Mouse (Mus musculus) left cerebral cortex, adult 2 months (tissue): ENCODE measurements around the gene Ctnna3. TPM values are rescaled to one million over a fixed set of nuclear protein-coding genes. Genes with fewer than 3 reads are reported as not detected.
A peak's percentile ranks its signal among the peaks of the same experiment; 100 is the strongest.

Experiments used
- DNase-seq, 2 experiments: peaks; one replicate each; pipeline ENCODE4 v3.0.0; 2021 to 2022; ENCODE audit warnings: low spot score in 2 of 2, mixed read lengths in 1 of 2; ENCODE audit errors: extremely low spot score in 1 of 2
- H3K27ac ChIP-seq: fragments of 200-600 bp; 2 replicates; pipeline ENCODE4 v1.8.1; 2022
- H3K4me3 ChIP-seq: fragments of 200-600 bp; 2 replicates; pipeline ENCODE4 v1.8.1; 2022
- CTCF ChIP-seq: fragments of 200-600 bp; IDR thresholded peaks from 2 replicates; pipeline ENCODE4 v1.8.1; 2022; ENCODE audit warnings: antibody characterized with exemption, mild to moderate bottlenecking, moderate library complexity
- intact Hi-C: fragments of 180-260 bp; cut with DNase I; formaldehyde crosslinking; loops from one replicate; pipeline ENCODE4 v1.15.1; 2025
- total RNA-seq, 2 experiments: library from RNA; stranded (reverse); gene quantifications; 2 replicates each; pipeline ENCODE4 v1.2.3; 2021

Ctnna3 gene
- total RNA-seq, 2 experiments from 2014 or later: 2.1 to 2.2 TPM

DNA sequence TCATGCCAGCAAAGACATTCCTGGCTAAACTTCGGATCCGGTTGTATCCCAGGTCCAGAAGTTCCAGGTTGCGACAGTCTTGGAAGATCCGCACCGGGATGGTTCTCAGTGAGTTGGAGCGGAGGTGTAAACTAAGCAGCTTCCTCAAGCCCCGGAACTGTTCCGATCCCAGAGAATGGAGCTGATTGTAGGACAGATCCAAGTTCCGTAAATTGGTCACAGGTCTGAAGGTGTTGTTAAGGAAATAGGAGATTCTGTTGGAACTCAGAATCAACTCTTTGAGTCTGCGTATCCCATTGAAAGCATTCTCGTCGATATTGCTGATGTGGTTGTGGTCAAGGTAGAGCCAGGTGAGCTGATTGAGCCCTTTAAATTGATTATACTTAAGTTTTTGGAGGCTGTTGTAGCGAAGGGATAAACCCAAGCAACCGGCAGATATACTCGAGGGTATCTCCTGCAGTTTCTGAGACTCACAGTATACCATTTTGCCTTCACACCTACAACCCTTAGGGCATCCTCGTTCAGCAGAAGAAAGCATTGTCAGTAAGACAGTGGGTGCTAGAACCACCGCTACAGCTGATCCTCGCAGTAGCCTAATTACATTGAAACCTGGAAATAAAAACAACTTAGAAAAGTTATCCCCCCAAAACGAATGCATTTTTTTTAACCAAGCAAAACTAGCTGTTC, 659.0 kb downstream of the Ctnna3 start:
- peak in 1 of 2 experiments; percentile 35 for DNase-seq
- Histone ChIP-seq H3K27ac (peak overlapping the region; percentile 83), H3K4me3 (peak overlapping the region; percentile 67)
- TF ChIP-seq CTCF: no peak
- intact Hi-C loops: loop anchor here (5.0 to 10.0 kb wide), 7 partner anchors 128 to 1126 kb away; partner anchors contain the start of gene Gm7075

- Histone ChIP-seq H3K27ac (peak within 1 kb of the TSS; percentile 83), H3K4me3 (peak within 1 kb of the TSS; percentile 67)
- intact Hi-C loops: loop anchor here (2.0 to 10.0 kb wide), 8 partner anchors 91 to 1125 kb away; partner anchors contain the start of gene Gm7075
- peak; percentile 84 to 87 for DNase-seq
- peak; percentile 63 for TF ChIP-seq CTCF
Measured at GRCm38 (mm10) chr10:64089680-64090460, 660.0 kb downstream of the Ctnna3 start, which contains the start of gene Lrrtm3. Gene Lrrtm3 (minus strand): TSS chr10:64090277.

DNA sequence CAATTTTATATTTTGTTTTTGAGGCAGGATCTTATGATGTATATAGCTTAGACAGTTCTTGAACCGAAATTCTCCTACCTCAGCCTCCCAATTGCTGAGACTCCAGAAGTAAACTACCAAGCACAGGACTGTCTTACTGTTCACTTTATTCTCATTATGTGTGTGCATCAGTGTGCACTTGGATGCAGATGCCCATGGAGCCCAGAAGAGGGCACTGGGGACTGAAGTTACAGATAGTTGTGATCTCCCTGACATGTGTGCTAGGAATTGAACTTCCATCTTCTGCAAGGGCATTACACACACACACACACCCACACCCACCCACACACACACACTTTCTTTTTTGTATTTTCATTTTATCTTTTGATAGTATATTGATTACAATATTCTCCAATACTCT, 666.6 kb downstream of the Ctnna3 start:
- peak; percentile 31 for TF ChIP-seq CTCF
- Histone ChIP-seq H3K4me3 (no peak overlapping the region), H3K27ac (no peak overlapping the region)
- DNase-seq: no peak
- intact Hi-C loops: no loop called here

GRCm38 (mm10) chr10:64115246-64115645, 685.3 kb downstream of the Ctnna3 start:
- Histone ChIP-seq H3K27ac (no peak overlapping the region), H3K4me3 (no peak overlapping the region)
- DNase-seq: no peak
- TF ChIP-seq CTCF: no peak
- intact Hi-C loops: no loop called here

- intact Hi-C loops: no loop called here
- no peak for TF ChIP-seq CTCF
- H3K4me3 ChIP-seq: no peak overlapping the region
- H3K27ac ChIP-seq: no peak overlapping the region
- no peak for DNase-seq
Measured at GRCm38 (mm10) chr10:64118833-64119232, 688.9 kb downstream of the Ctnna3 start.

DNA sequence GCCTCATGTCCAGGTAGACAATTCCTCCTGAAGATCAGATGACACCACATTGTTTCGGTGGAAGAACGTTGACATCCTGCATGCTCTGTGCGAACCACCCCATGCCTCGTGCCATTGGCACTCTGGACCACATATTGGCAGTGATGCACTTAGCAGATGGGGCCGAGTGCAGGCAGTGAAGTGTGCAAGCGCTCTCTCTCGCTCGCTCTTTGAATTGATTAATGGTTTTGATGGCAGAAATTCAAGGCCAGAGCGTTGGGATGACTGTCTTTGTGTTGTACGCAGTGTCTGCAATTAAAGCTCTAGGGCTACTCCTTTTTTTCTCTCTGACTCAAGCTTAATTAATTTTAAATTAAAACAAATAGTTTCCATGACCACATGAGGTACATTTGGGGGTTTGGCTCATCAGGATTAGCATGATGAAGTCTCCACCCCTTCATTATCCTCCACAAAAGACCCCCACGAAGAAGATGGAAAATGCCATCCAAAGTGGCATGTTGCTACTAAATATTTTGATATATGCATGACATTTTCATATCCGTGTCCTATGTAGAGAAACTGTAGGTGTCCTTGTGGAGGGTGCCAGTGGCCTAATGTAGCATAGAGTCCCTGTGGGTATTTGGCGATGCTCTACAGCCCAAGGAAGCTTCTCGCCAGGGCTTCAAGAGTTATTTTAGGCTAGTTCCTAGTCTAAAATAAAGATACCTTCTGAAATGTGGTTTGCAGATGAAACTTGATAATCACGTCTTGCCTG, 700.7 kb downstream of the Ctnna3 start:
- no peak for TF ChIP-seq CTCF
- Histone ChIP-seq H3K27ac (no peak overlapping the region), H3K4me3 (no peak overlapping the region)
- no peak for DNase-seq
- intact Hi-C loops: no loop called here

DNA sequence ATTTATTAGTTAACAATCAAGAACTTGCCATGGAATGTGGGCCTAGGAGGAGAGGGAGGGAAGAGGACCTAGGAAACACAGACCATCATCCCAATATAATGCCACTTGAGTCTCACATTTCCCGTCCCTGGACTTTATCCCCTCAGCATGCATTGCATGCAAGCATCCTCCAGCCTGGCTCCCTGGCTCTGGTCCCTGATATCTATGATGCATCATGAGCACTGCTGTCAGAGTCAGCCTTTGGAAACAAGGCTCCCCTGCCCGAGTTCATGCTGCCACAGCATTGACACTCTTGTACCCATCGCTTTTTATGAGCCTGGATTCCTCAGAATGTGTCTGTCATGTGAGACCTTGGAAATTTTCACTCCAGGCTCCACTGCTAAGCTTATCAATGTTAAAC, 703.6 kb downstream of the Ctnna3 start:
- no peak for DNase-seq
- no peak overlapping the region for H3K4me3 ChIP-seq
- H3K27ac ChIP-seq: no peak overlapping the region
- intact Hi-C loops: no loop called here
- no peak for TF ChIP-seq CTCF

- DNase-seq: no peak
- Histone ChIP-seq H3K27ac (no peak overlapping the region), H3K4me3 (no peak overlapping the region)
- TF ChIP-seq CTCF: no peak
- intact Hi-C loops: no loop called here
Measured at GRCm38 (mm10) chr10:64135481-64135880, 705.6 kb downstream of the Ctnna3 start.

DNA sequence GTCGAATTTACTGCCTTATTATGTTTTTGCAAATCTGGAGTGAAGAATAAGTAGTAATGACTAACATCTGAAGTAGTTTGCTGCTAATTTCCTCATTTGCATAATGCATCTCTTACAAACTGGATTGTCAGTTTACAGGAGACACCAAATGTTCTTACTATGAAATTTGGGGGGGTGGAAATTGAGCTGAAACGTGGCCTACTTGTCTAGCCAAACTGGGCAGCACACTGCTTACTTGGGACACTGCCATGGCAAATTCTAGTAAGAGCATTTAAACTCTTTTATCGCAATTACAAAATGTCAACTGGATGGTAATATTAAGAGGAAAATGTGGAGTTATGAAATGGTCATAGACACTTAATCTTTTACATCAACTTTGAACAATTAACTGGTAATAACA, 716.6 kb downstream of the Ctnna3 start:
- TF ChIP-seq CTCF: no peak

GRCm38 (mm10) chr10:64181696-64182095, 751.8 kb downstream of the Ctnna3 start:
- intact Hi-C loops: loop anchor here (2.0 kb wide), 1 partner anchor 91 kb away; the partner anchor contains the start of gene Lrrtm3
- no peak for TF ChIP-seq CTCF
- no peak overlapping the region for H3K4me3 ChIP-seq
- peak; percentile 15 to 26 for DNase-seq
- no peak overlapping the region; the same call in 1 of the 2 replicates for H3K27ac ChIP-seq

More for the DNA sequence above, 716.6 kb downstream of the Ctnna3 start:
- DNase-seq: no peak
- intact Hi-C loops: no loop called here
- Histone ChIP-seq H3K27ac (no peak overlapping the region), H3K4me3 (no peak overlapping the region)

DNA sequence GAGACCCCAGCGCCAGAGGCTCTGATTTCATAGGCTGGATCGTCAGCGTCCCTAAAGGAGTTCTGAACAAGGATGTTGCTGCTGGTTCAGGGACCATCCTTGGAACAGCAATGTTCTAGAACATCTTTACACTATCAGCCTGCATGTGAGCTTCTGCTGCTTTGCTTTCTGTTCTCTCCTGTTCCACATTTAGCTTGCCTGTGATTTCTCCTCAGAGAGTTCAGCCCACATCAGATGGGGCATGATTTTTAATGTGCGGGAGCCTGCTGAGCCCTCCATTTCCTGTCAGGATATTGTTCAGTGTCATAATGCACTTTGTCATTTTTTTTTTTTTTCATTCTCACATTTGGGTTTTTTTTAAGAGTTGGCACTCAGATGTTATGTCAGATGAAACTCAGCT, 752.8 kb downstream of the Ctnna3 start:
- DNase-seq: no peak
- intact Hi-C loops: no loop called here
- no peak for TF ChIP-seq CTCF
- H3K4me3 ChIP-seq: no peak overlapping the region
- H3K27ac ChIP-seq: peak overlapping the region; percentile 50; the same call in 1 of the 2 replicates
